Mouse (Mus musculus): ENCODE measurements at regions not wholly inside any gene's neighbourhood (a gene's known extent, or its start where the extent isn't known, plus 50 kb on each side); places are given as distances from the start of the nearest gene placed in this dataset.

- TF ChIP-seq CEBPB (IDR thresholded peaks at IDR 0.05; ENCODE audit: insufficient read depth, poor library complexity, severe bottlenecking): no peak
- TF ChIP-seq POLR2A (IDR thresholded peaks at IDR 0.05; ENCODE audit: insufficient read length, low read depth): no peak
- TF ChIP-seq REST (IDR thresholded peaks at IDR 0.05; ENCODE audit: insufficient read depth, insufficient read length): no peak
- TF ChIP-seq E2F4 (IDR thresholded peaks at IDR 0.05; ENCODE audit: insufficient read depth): no peak
- TF ChIP-seq POLR2AphosphoS2 (IDR thresholded peaks at IDR 0.05; ENCODE audit: insufficient read length, low read depth): no peak
- no peak for TF ChIP-seq MYOD1 (IDR thresholded peaks at IDR 0.05; ENCODE audit: control insufficient read depth in 1 of 3, insufficient read length in 2 of 3, low read depth in 2 of 3)
- TF ChIP-seq USF1 (IDR thresholded peaks at IDR 0.05; ENCODE audit: low read depth): no peak
- no peak for TF ChIP-seq SRF (IDR thresholded peaks at IDR 0.05; ENCODE audit: control insufficient read depth, insufficient read length, low read depth)
- TF ChIP-seq TCF3 (IDR thresholded peaks at IDR 0.05; ENCODE audit: insufficient read length, low read depth): no peak
- TF ChIP-seq MYOG (IDR thresholded peaks at IDR 0.05; ENCODE audit: control insufficient read depth in 1 of 3, insufficient read depth in 1 of 3, insufficient read length in 2 of 3, low read depth in 2 of 3): no peak
- no peak for TF ChIP-seq TCF12 (IDR thresholded peaks at IDR 0.05; ENCODE audit: insufficient read depth, poor library complexity, severe bottlenecking)
- no peak for TF ChIP-seq MAX (IDR thresholded peaks at IDR 0.05; ENCODE audit: low read depth)
- Histone ChIP-seq H3ac (ENCODE audit: control insufficient read depth, insufficient read length) (no peak overlapping the region), H3K4me3 (no peak overlapping the region), H3K36me3 (ENCODE audit: control insufficient read depth, insufficient read depth) (no peaks in the 10 kb centered on the region), H3K27me3 (ENCODE audit: control insufficient read depth, insufficient read depth, insufficient read length) (no peaks in the 10 kb centered on the region), H3K79me2 (ENCODE audit: control insufficient read depth, insufficient read depth) (no peaks in the 10 kb centered on the region), H3K4me2 (ENCODE audit: low read depth) (no peak overlapping the region)
These were observed 227.9 kb upstream of the Sulf2 start for GRCm38 (mm10) chr2:166383356-166383755.

- no peaks in the 10 kb centered on the region for H3K79me2 ChIP-seq (ENCODE audit: control insufficient read depth, insufficient read depth)
- TF ChIP-seq TCF12 (IDR thresholded peaks at IDR 0.05; ENCODE audit: insufficient read depth, poor library complexity, severe bottlenecking): no peak
- no peak for TF ChIP-seq REST (IDR thresholded peaks at IDR 0.05; ENCODE audit: insufficient read depth, insufficient read length)
- TF ChIP-seq POLR2A (IDR thresholded peaks at IDR 0.05; ENCODE audit: insufficient read length, low read depth): no peak
- TF ChIP-seq TCF3 (IDR thresholded peaks at IDR 0.05; ENCODE audit: insufficient read length, low read depth): no peak
- TF ChIP-seq SRF (IDR thresholded peaks at IDR 0.05; ENCODE audit: control insufficient read depth, insufficient read length, low read depth): no peak
- no peak for TF ChIP-seq MAX (IDR thresholded peaks at IDR 0.05; ENCODE audit: low read depth)
- TF ChIP-seq MYOD1 (IDR thresholded peaks at IDR 0.05; ENCODE audit: control insufficient read depth in 1 of 3, insufficient read length in 2 of 3, low read depth in 2 of 3): no peak
- TF ChIP-seq POLR2AphosphoS2 (IDR thresholded peaks at IDR 0.05; ENCODE audit: insufficient read length, low read depth): no peak
- no peak for TF ChIP-seq E2F4 (IDR thresholded peaks at IDR 0.05; ENCODE audit: insufficient read depth)
- no peak for TF ChIP-seq MYOG (IDR thresholded peaks at IDR 0.05; ENCODE audit: control insufficient read depth in 1 of 3, insufficient read depth in 1 of 3, insufficient read length in 2 of 3, low read depth in 2 of 3)
- no peak for TF ChIP-seq USF1 (IDR thresholded peaks at IDR 0.05; ENCODE audit: low read depth)
- no peak for TF ChIP-seq CEBPB (IDR thresholded peaks at IDR 0.05; ENCODE audit: insufficient read depth, poor library complexity, severe bottlenecking)
- no peaks in the 10 kb centered on the region for H3K36me3 ChIP-seq (ENCODE audit: control insufficient read depth, insufficient read depth)
- no peak overlapping the region for H3ac ChIP-seq (ENCODE audit: control insufficient read depth, insufficient read length)
- no peak overlapping the region for H3K4me2 ChIP-seq (ENCODE audit: low read depth)
- no peak overlapping the region for H3K4me3 ChIP-seq
- no peaks in the 10 kb centered on the region for H3K27me3 ChIP-seq (ENCODE audit: control insufficient read depth, insufficient read depth, insufficient read length)
These were observed 226.7 kb upstream of the Sulf2 start for GRCm38 (mm10) chr2:166382180-166382579.

GRCm38 (mm10) chr2:166380854-166381253, 225.4 kb upstream of the Sulf2 start:
- TF ChIP-seq E2F4 (IDR thresholded peaks at IDR 0.05; ENCODE audit: insufficient read depth) (no peak), REST (IDR thresholded peaks at IDR 0.05; ENCODE audit: insufficient read depth, insufficient read length) (no peak), SRF (IDR thresholded peaks at IDR 0.05; ENCODE audit: control insufficient read depth, insufficient read length, low read depth) (no peak), MYOD1 (IDR thresholded peaks at IDR 0.05; ENCODE audit: control insufficient read depth in 1 of 3, insufficient read length in 2 of 3, low read depth in 2 of 3) (no peak), POLR2AphosphoS2 (IDR thresholded peaks at IDR 0.05; ENCODE audit: insufficient read length, low read depth) (no peak), TCF3 (IDR thresholded peaks at IDR 0.05; ENCODE audit: insufficient read length, low read depth) (no peak), MAX (IDR thresholded peaks at IDR 0.05; ENCODE audit: low read depth) (no peak)
- no peak overlapping the region for H3K4me3 ChIP-seq
- no peak overlapping the region for H3ac ChIP-seq (ENCODE audit: control insufficient read depth, insufficient read length)
- no peaks in the 10 kb centered on the region for H3K27me3 ChIP-seq (ENCODE audit: control insufficient read depth, insufficient read depth, insufficient read length)
- no peaks in the 10 kb centered on the region for H3K79me2 ChIP-seq (ENCODE audit: control insufficient read depth, insufficient read depth)
- H3K36me3 ChIP-seq (ENCODE audit: control insufficient read depth, insufficient read depth): no peaks in the 10 kb centered on the region
- no peak overlapping the region for H3K4me2 ChIP-seq (ENCODE audit: low read depth)

GRCm38 (mm10) chr2:166378325-166378724, 222.9 kb upstream of the Sulf2 start:
- Histone ChIP-seq H3K79me2 (ENCODE audit: control insufficient read depth, insufficient read depth) (no peaks in the 10 kb centered on the region), H3K36me3 (ENCODE audit: control insufficient read depth, insufficient read depth) (no peaks in the 10 kb centered on the region), H3K4me3 (no peak overlapping the region), H3K4me2 (ENCODE audit: low read depth) (no peak overlapping the region), H3ac (ENCODE audit: control insufficient read depth, insufficient read length) (no peak overlapping the region), H3K27me3 (ENCODE audit: control insufficient read depth, insufficient read depth, insufficient read length) (no peaks in the 10 kb centered on the region)
- TF ChIP-seq MYOD1 (IDR thresholded peaks at IDR 0.05; ENCODE audit: control insufficient read depth in 1 of 3, insufficient read length in 2 of 3, low read depth in 2 of 3) (peak in 2 of 3 experiments; percentile 6 to 55), MYOG (IDR thresholded peaks at IDR 0.05; ENCODE audit: control insufficient read depth in 1 of 3, insufficient read depth in 1 of 3, insufficient read length in 2 of 3, low read depth in 2 of 3) (no peak)

GRCm38 (mm10) chr2:166377329-166377728, 221.9 kb upstream of the Sulf2 start:
- H3K27me3 ChIP-seq (ENCODE audit: control insufficient read depth, insufficient read depth, insufficient read length): no peaks in the 10 kb centered on the region
- no peak overlapping the region for H3K4me2 ChIP-seq (ENCODE audit: low read depth)
- TF ChIP-seq MAX (IDR thresholded peaks at IDR 0.05; ENCODE audit: low read depth) (no peak), MYOG (IDR thresholded peaks at IDR 0.05; ENCODE audit: control insufficient read depth in 1 of 3, insufficient read depth in 1 of 3, insufficient read length in 2 of 3, low read depth in 2 of 3) (peak in 2 of 3 experiments; percentile 36 to 62), REST (IDR thresholded peaks at IDR 0.05; ENCODE audit: insufficient read depth, insufficient read length) (no peak), MYOD1 (IDR thresholded peaks at IDR 0.05; ENCODE audit: control insufficient read depth in 1 of 3, insufficient read length in 2 of 3, low read depth in 2 of 3) (peak in 2 of 3 experiments; percentile 41 to 59), USF1 (IDR thresholded peaks at IDR 0.05; ENCODE audit: low read depth) (no peak)
- H3K79me2 ChIP-seq (ENCODE audit: control insufficient read depth, insufficient read depth): no peaks in the 10 kb centered on the region
- H3ac ChIP-seq (ENCODE audit: control insufficient read depth, insufficient read length): no peak overlapping the region
- no peak overlapping the region for H3K4me3 ChIP-seq
- H3K36me3 ChIP-seq (ENCODE audit: control insufficient read depth, insufficient read depth): no peaks in the 10 kb centered on the region
